Mouse (Mus musculus) heart, postnatal 36 days (tissue): ENCODE measurements around the gene Gm45618. TPM values are rescaled to one million over a fixed set of nuclear protein-coding genes. Genes with fewer than 3 reads are reported as not detected.

Source experiments
- DNase-seq, 2 experiments: peaks; one replicate each; pipeline ENCODE4 v3.0.0; 2021 to 2022
- intact Hi-C: fragments of 180-260 bp; cut with DNase I; formaldehyde crosslinking; loops from one replicate; pipeline ENCODE4 v1.15.1; 2025
- total RNA-seq, 2 experiments: library from RNA; stranded (reverse); gene quantifications; 2 replicates each; pipeline ENCODE4 v1.2.3; 2021

Gene Gm45618
- total RNA-seq, 2 experiments from 2014 or later: not detected

- intact Hi-C loops: loop anchor here (2.0 to 5.0 kb wide), 3 partner anchors 33 to 193 kb away; partner anchors contain the start of gene Mob2
- peak; percentile 93 to 95 for DNase-seq
These were observed 25.2 kb downstream of the Gm45618 start, which contains the start of gene Dusp8 for GRCm38 (mm10) chr7:142095183-142095931. TSS of gene Dusp8 (minus strand) at chr7:142095843.

- peak in 1 of 2 experiments; percentile 53 for DNase-seq
- intact Hi-C loops: loop anchor here (2.0 to 5.0 kb wide), 3 partner anchors 32 to 192 kb away; partner anchors contain the start of gene Mob2
These were observed 26.0 kb downstream of the Gm45618 start for GRCm38 (mm10) chr7:142094301-142095143.

- no peak for DNase-seq
- intact Hi-C loops: loop anchor here (2.0 kb wide), 1 partner anchor 191 kb away; no protein-coding TSS in a partner anchor
These were observed 26.8 kb downstream of the Gm45618 start for GRCm38 (mm10) chr7:142093696-142094240.

GRCm38 (mm10) chr7:142092991-142093390, 27.5 kb downstream of the Gm45618 start:
- no peak for DNase-seq
- intact Hi-C loops: no loop called here

- no peak for DNase-seq
- intact Hi-C loops: no loop called here
These were observed 28.7 kb downstream of the Gm45618 start for GRCm38 (mm10) chr7:142091848-142092247.

GRCm38 (mm10) chr7:142089648-142090447, 30.7 kb downstream of the Gm45618 start:
- intact Hi-C loops: no loop called here
- no peak for DNase-seq

- intact Hi-C loops: no loop called here
- no peak for DNase-seq
These were observed 31.6 kb downstream of the Gm45618 start for GRCm38 (mm10) chr7:142088886-142089285.

- intact Hi-C loops: no loop called here
These were observed 33.4 kb downstream of the Gm45618 start for GRCm38 (mm10) chr7:142087069-142087652.

GRCm38 (mm10) chr7:142086159-142086905, 34.2 kb downstream of the Gm45618 start:
- intact Hi-C loops: no loop called here
- no peak for DNase-seq

More at GRCm38 (mm10) chr7:142087069-142087652, 33.4 kb downstream of the Gm45618 start:
- DNase-seq: no peak

GRCm38 (mm10) chr7:142084820-142085219, 35.7 kb downstream of the Gm45618 start:
- intact Hi-C loops: no loop called here
- DNase-seq: peak; percentile 81 to 82

- intact Hi-C loops: no loop called here
- DNase-seq: no peak
These were observed 36.1 kb downstream of the Gm45618 start for GRCm38 (mm10) chr7:142084395-142084794.

GRCm38 (mm10) chr7:142083588-142084317, 36.8 kb downstream of the Gm45618 start:
- intact Hi-C loops: no loop called here
- DNase-seq: peak; percentile 65 to 66

GRCm38 (mm10) chr7:142082607-142083006, 37.9 kb downstream of the Gm45618 start:
- DNase-seq: no peak
- intact Hi-C loops: no loop called here

GRCm38 (mm10) chr7:142082179-142082578, 38.4 kb downstream of the Gm45618 start:
- intact Hi-C loops: no loop called here
- no peak for DNase-seq

GRCm38 (mm10) chr7:142081736-142082135, 38.8 kb downstream of the Gm45618 start:
- DNase-seq: no peak
- intact Hi-C loops: no loop called here

- intact Hi-C loops: no loop called here
- no peak for DNase-seq
These were observed 39.7 kb downstream of the Gm45618 start for GRCm38 (mm10) chr7:142080876-142081275.

- DNase-seq: no peak
- intact Hi-C loops: no loop called here
These were observed 41.2 kb downstream of the Gm45618 start for GRCm38 (mm10) chr7:142079365-142079764.

- intact Hi-C loops: no loop called here
- DNase-seq: no peak
These were observed 43.4 kb downstream of the Gm45618 start for GRCm38 (mm10) chr7:142077138-142077537.
